Mouse (Mus musculus) midbrain, embryonic 16.5 days (tissue): ENCODE data around the gene Cmtm8. TPM values are rescaled to one million over a fixed set of nuclear protein-coding genes. Genes with fewer than 3 reads are reported as not detected.

ENCODE experiments used
- ATAC-seq: fragments of 200-750 bp; cut with Nextera tagmentation; 2 replicates; pipeline ENCODE4 v1.8.0; 2017; ENCODE audit warnings: moderate TSS enrichment
- H3K27ac ChIP-seq: fragments of 300-500 bp; sonication (generic); 2 replicates; pipeline ENCODE4 v1.5.1; 2014; ENCODE audit warnings: mild to moderate bottlenecking, low read length, mixed read lengths
- H3K27me3 ChIP-seq: fragments of 300-500 bp; sonication (generic); 2 replicates; pipeline ENCODE4 v1.6.1; 2014; ENCODE audit warnings: low read depth, low read length, mixed read lengths; ENCODE audit not compliant: control insufficient read depth, insufficient read depth
- H3K36me3 ChIP-seq: fragments of 300-500 bp; sonication (generic); 2 replicates; pipeline ENCODE4 v1.6.1; 2014; ENCODE audit warnings: mild to moderate bottlenecking, low read length, moderate library complexity, mixed read lengths; ENCODE audit not compliant: control insufficient read depth, insufficient read depth
- H3K4me1 ChIP-seq: fragments of 300-500 bp; sonication (generic); 2 replicates; pipeline ENCODE4 v1.6.1; 2014; ENCODE audit warnings: mild to moderate bottlenecking, low read length, mixed read lengths; ENCODE audit not compliant: control insufficient read depth, insufficient read depth
- H3K4me2 ChIP-seq: fragments of 300-500 bp; sonication (generic); 2 replicates; pipeline ENCODE4 v1.6.1; 2014; ENCODE audit warnings: mild to moderate bottlenecking, low read length, mixed read lengths
- H3K4me3 ChIP-seq: fragments of 300-500 bp; sonication (generic); 2 replicates; pipeline ENCODE4 v1.5.1; 2014; ENCODE audit warnings: low read depth, mild to moderate bottlenecking, low read length, moderate library complexity, mixed read lengths
- H3K9ac ChIP-seq: fragments of 300-500 bp; sonication (generic); 2 replicates; pipeline ENCODE4 v1.6.1; 2014; ENCODE audit warnings: low read depth, low read length, mixed read lengths
- H3K9me3 ChIP-seq: fragments of 300-500 bp; sonication (generic); replicated peaks from 2 replicates; pipeline ENCODE4 v1.6.1; 2014; ENCODE audit warnings: mild to moderate bottlenecking, low read length, mixed read lengths; ENCODE audit not compliant: control insufficient read depth, poor library complexity, severe bottlenecking
- WGBS: fragments of 180-500 bp; shearing (Covaris S2); extraction: QIAGEN DNeasy Blood & Tissue Kit; methylation state at CpG from one replicate; pipeline ENCODE4 v1.1.7; 2014; 5-methylcytosine and 5-hydroxymethylcytosine counted together
- polyA plus RNA-seq: library from polyadenylated mRNA; unstranded; fragments of >200 nt; fragmentation: Nextera tagmentation; extraction: Ambion mirVana; gene quantifications from 2 replicates; pipeline ENCODE4 v1.2.1, GENCODE M21; 2015

The Cmtm8 gene
- polyA plus RNA-seq, 1 experiment from 2014 or later, result 8.3 TPM

DNA sequence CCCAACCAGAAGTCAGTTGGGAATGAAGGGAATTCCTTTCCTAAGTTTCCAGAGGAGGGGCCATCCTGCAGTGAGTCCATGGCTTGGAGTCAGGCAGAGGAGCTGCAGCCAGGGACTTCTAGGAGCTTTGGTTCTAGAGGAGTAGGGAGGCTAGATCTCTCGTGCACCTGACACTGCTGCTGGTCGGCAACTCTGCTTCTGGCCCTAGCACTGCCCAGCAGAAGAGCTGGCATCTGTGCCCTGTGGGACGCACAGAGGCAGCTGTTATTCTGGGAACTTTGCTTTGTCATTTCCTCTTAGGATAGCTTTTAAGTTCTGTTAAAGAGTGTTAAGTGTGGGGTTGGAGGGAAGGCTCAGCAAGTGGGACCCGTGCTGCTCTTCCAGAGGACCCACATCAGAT lies 98.3 kb downstream of the Cmtm8 start:
- Histone ChIP-seq H3K9ac (no peak overlapping the region), H3K36me3 (peaks cover 5% of the 10 kb centered on the region; the same call in 1 of the 2 replicates), H3K9me3 (no peaks in the 10 kb centered on the region), H3K27me3 (no peaks in the 10 kb centered on the region), H3K4me1 (no peaks in the 10 kb centered on the region), H3K4me2 (no peak overlapping the region), H3K27ac (no peak overlapping the region), H3K4me3 (no peak overlapping the region)
- 85% methylated on average over 4 of the region's 4 CpGs for WGBS
- no peak for ATAC-seq

DNA sequence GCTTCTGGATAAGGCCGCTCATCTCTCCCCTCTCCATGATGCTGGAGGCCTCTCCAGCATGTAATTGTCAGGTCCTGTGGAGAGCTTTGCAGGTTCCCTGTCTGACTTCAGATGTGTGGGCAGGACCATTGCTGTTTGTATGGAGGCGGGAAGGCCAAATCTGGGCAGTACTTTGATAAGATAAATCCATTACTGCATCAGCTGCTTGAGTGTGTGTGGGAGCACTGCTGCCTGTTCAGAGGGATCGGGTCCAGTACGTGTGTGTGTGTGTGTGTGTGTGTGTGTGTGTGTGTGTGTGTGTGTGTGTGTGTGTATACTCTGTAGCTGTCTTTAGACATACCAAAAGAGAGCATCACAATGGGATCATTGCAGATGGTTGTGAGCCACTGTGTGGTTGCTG lies 98.8 kb downstream of the Cmtm8 start:
- H3K36me3 ChIP-seq, result peaks cover 5% of the 10 kb centered on the region; the same call in 1 of the 2 replicates
- H3K9ac ChIP-seq, result no peak overlapping the region
- no peaks in the 10 kb centered on the region for H3K4me1 ChIP-seq
- no peak for ATAC-seq
- H3K4me2 ChIP-seq, result no peak overlapping the region
- H3K27ac ChIP-seq, result no peak overlapping the region
- 88% methylated on average over 4 of the region's 4 CpGs for WGBS
- no peaks in the 10 kb centered on the region for H3K27me3 ChIP-seq
- no peak overlapping the region for H3K4me3 ChIP-seq
- no peaks in the 10 kb centered on the region for H3K9me3 ChIP-seq

DNA sequence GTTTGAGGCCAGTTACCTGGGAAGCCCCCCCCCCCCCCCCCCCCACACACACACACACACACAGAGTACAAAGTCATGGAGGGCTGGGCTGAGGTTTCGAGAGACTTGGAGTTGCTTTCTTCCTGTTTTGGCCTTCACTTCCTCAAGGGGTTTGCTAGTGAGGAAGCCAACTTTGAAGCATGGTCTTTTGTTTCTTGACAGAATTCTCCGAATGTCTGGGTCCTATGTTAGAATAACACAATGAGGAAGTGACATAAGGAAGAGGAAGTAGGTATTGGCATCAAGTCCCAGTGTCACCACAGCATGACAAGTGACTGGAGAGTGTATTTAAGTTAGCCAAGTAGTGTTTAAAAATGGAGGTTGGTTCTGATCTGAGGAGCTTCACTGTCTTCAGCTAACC lies 101.2 kb downstream of the Cmtm8 start:
- Histone ChIP-seq H3K4me2 (no peak overlapping the region), H3K27me3 (no peaks in the 10 kb centered on the region), H3K4me3 (no peak overlapping the region), H3K27ac (no peak overlapping the region; the same call in 1 of the 2 replicates), H3K9me3 (no peaks in the 10 kb centered on the region), H3K4me1 (no peaks in the 10 kb centered on the region), H3K36me3 (peaks cover 2% of the 10 kb centered on the region; the same call in 1 of the 2 replicates), H3K9ac (no peak overlapping the region)
- 91% methylated on average over 2 of the region's 2 CpGs for WGBS
- ATAC-seq, result no peak

DNA sequence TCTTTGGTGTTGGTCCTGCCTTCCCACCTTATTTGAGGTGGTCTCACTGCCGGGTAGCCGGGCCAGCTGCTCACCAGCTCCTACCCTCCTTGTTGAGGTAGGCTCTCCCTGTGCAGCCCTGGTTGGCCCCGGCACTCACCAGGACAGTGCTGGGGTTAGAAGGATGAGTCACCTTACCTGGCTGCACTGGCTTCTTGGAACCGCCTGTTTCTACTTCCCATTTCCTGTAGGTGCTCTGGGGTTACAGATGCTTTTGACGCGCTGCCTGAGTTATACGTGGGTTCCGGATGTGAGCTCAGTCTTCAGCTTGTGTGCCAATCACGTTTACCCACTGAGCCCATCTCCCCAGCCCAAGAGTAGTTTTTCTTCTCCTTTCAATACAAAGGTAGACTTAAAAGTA lies 103.6 kb downstream of the Cmtm8 start:
- no peaks in the 10 kb centered on the region for H3K9me3 ChIP-seq
- no peaks in the 10 kb centered on the region for H3K27me3 ChIP-seq
- no peak overlapping the region for H3K4me3 ChIP-seq
- no peak overlapping the region for H3K4me2 ChIP-seq
- H3K9ac ChIP-seq, result no peak overlapping the region
- WGBS, result 91% methylated on average over 9 of the region's 9 CpGs
- no peaks in the 10 kb centered on the region for H3K4me1 ChIP-seq
- no peak for ATAC-seq
- H3K36me3 ChIP-seq, result no peaks in the 10 kb centered on the region
- H3K27ac ChIP-seq, result no peak overlapping the region

Other genes with a start within 250 kb of the Cmtm8 start
- 54.0 and 59.3 TPM in 2 replicates for gene Cnot10, start 204.0 kb downstream of the Cmtm8 start, polyA plus RNA-seq
- gene Dync1li1, start 155.4 kb downstream of the Cmtm8 start, polyA plus RNA-seq, result 118 and 130 TPM in 2 replicates
- 18.7 TPM in 2 replicates for gene Cmtm6, start 113.0 kb downstream of the Cmtm8 start, polyA plus RNA-seq
- gene Cmtm7, start 62.3 kb downstream of the Cmtm8 start, polyA plus RNA-seq, result 7.2 and 10.4 TPM in 2 replicates
- 34.1 and 40.1 TPM in 2 replicates for gene Gpd1l, start 89.8 kb upstream of the Cmtm8 start, polyA plus RNA-seq
- gene Osbpl10, start 134.4 kb upstream of the Cmtm8 start, polyA plus RNA-seq, result 2.2 and 2.9 TPM in 2 replicates
- 103 and 121 TPM in 2 replicates for gene Rps27rt, start 138.6 kb upstream of the Cmtm8 start, polyA plus RNA-seq